Mouse (Mus musculus) kidney, postnatal 0 days (tissue): Measurements from ENCODE around the gene Fbxl2. TPM values are rescaled to one million over a fixed set of nuclear protein-coding genes. Genes with fewer than 3 reads are reported as not detected.

ENCODE experiments used
- ATAC-seq: fragments of 200-750 bp; cut with Nextera tagmentation; replicated peaks from 2 replicates; pipeline ENCODE4 v1.8.0; 2017; ENCODE audit warnings: low read depth, moderate number of reproducible peaks, moderate TSS enrichment, moderate library complexity; ENCODE audit not compliant: low FRiP score
- DNase-seq: peaks from one replicate; pipeline ENCODE4 v3.0.0-alpha.2; 2016; ENCODE audit warnings: low spot score
- H3K27ac ChIP-seq: fragments of 300-500 bp; sonication (generic); 2 replicates; pipeline ENCODE4 v1.5.1; 2014; ENCODE audit warnings: mild to moderate bottlenecking
- H3K27me3 ChIP-seq: fragments of 300-500 bp; sonication (generic); 2 replicates; pipeline ENCODE4 v1.6.1; 2014; ENCODE audit warnings: low read length, mixed read lengths; ENCODE audit not compliant: insufficient read depth
- H3K36me3 ChIP-seq: fragments of 300-500 bp; sonication (generic); 2 replicates; pipeline ENCODE4 v1.6.1; 2014; ENCODE audit warnings: low read length, mixed read lengths; ENCODE audit not compliant: insufficient read depth
- H3K4me1 ChIP-seq: fragments of 300-500 bp; sonication (generic); replicated peaks from 2 replicates; pipeline ENCODE4 v1.6.1; 2014; ENCODE audit warnings: antibody characterized with exemption, low read length, mixed read lengths; ENCODE audit not compliant: insufficient read depth
- H3K4me2 ChIP-seq: fragments of 300-500 bp; sonication (generic); 2 replicates; pipeline ENCODE4 v1.6.1; 2014; ENCODE audit warnings: mild to moderate bottlenecking, low read length, moderate library complexity, mixed read lengths
- H3K4me3 ChIP-seq: fragments of 300-500 bp; sonication (generic); replicated peaks from 2 replicates; pipeline ENCODE4 v1.5.1; 2014; ENCODE audit warnings: low read depth, low read length
- H3K9ac ChIP-seq: fragments of 300-500 bp; sonication (generic); 2 replicates; pipeline ENCODE4 v1.6.1; 2014; ENCODE audit warnings: low read depth, low read length
- H3K9me3 ChIP-seq: fragments of 300-500 bp; sonication (generic); replicated peaks from 2 replicates; pipeline ENCODE4 v1.6.1; 2016; ENCODE audit warnings: low read length, inconsistent platforms, mixed read lengths
- CTCF ChIP-seq: IDR thresholded peaks from 2 replicates; pipeline ENCODE4 v1.5.1; 2016; ENCODE audit warnings: antibody characterized with exemption, low read depth, mild to moderate bottlenecking, moderate library complexity
- WGBS: fragments of 180-500 bp; shearing (Covaris S2); extraction: QIAGEN DNeasy Blood & Tissue Kit; methylation state at CpG from one replicate; pipeline ENCODE4 v1.1.7; 2014; 5-methylcytosine and 5-hydroxymethylcytosine counted together
- polyA plus RNA-seq: library from polyadenylated mRNA; unstranded; fragments of >200 nt; fragmentation: Nextera tagmentation; extraction: Ambion mirVana; gene quantifications from 2 replicates; pipeline ENCODE4 v1.2.1, GENCODE M21; 2015

Gene Fbxl2
- polyA plus RNA-seq, 1 experiment from 2014 or later, result 2.8 TPM

- Histone ChIP-seq H3K4me3 (no peak overlapping the region), H3K27ac (no peak overlapping the region), H3K9ac (no peak overlapping the region), H3K36me3 (no peaks in the 10 kb centered on the region), H3K4me1 (no peaks in the 10 kb centered on the region), H3K9me3 (no peaks in the 10 kb centered on the region), H3K27me3 (no peaks in the 10 kb centered on the region), H3K4me2 (no peak overlapping the region)
- 78% methylated on average over 1 of the region's 1 CpGs for WGBS
- ATAC-seq (no peak), DNase-seq (no peak)
- TF ChIP-seq CTCF, result no peak
These were observed 32.0 kb downstream of the Fbxl2 start for GRCm38 (mm10) chr9:114014034-114014433.

GRCm38 (mm10) chr9:114011203-114011602, 34.8 kb downstream of the Fbxl2 start:
- no peaks in the 10 kb centered on the region for H3K4me1 ChIP-seq
- no peak overlapping the region for H3K4me3 ChIP-seq
- H3K4me2 ChIP-seq, result no peak overlapping the region
- H3K27me3 ChIP-seq, result no peaks in the 10 kb centered on the region
- no peak for TF ChIP-seq CTCF
- H3K27ac ChIP-seq, result no peak overlapping the region
- H3K9me3 ChIP-seq, result no peaks in the 10 kb centered on the region
- DNase-seq, result no peak
- no peak for ATAC-seq
- 70% methylated on average over 18 of the region's 18 CpGs for WGBS
- no peak overlapping the region for H3K9ac ChIP-seq
- H3K36me3 ChIP-seq, result no peaks in the 10 kb centered on the region

GRCm38 (mm10) chr9:114009526-114009925, 36.5 kb downstream of the Fbxl2 start:
- no peaks in the 10 kb centered on the region for H3K9me3 ChIP-seq
- no peak overlapping the region for H3K27ac ChIP-seq
- no peak overlapping the region for H3K4me3 ChIP-seq
- H3K36me3 ChIP-seq, result no peaks in the 10 kb centered on the region
- H3K4me1 ChIP-seq, result no peaks in the 10 kb centered on the region
- no peaks in the 10 kb centered on the region for H3K27me3 ChIP-seq
- no peak for TF ChIP-seq CTCF
- 54% methylated on average over 5 of the region's 5 CpGs for WGBS
- DNase-seq (no peak), ATAC-seq (no peak)
- H3K4me2 ChIP-seq, result no peak overlapping the region
- no peak overlapping the region for H3K9ac ChIP-seq

- ATAC-seq (no peak), DNase-seq (no peak)
- H3K36me3 ChIP-seq, result no peaks in the 10 kb centered on the region
- WGBS, result 83% methylated on average over 9 of the region's 9 CpGs
- H3K4me2 ChIP-seq, result no peak overlapping the region
- no peaks in the 10 kb centered on the region for H3K9me3 ChIP-seq
- H3K9ac ChIP-seq, result no peak overlapping the region
- H3K4me3 ChIP-seq, result no peak overlapping the region
- no peaks in the 10 kb centered on the region for H3K4me1 ChIP-seq
- H3K27me3 ChIP-seq, result no peaks in the 10 kb centered on the region
- no peak overlapping the region for H3K27ac ChIP-seq
- TF ChIP-seq CTCF, result no peak
These were observed 38.1 kb downstream of the Fbxl2 start for GRCm38 (mm10) chr9:114007850-114008350.

GRCm38 (mm10) chr9:114006801-114007200, 39.2 kb downstream of the Fbxl2 start:
- peak; percentile 61; the same call in 1 of the 2 replicates for ATAC-seq
- TF ChIP-seq CTCF, result 0 out of 2 replicates have a peak, but pooled peaks have one; percentile 6
- WGBS, result 53% methylated on average over 9 of the region's 9 CpGs

GRCm38 (mm10) chr9:113998311-113998710, 47.7 kb downstream of the Fbxl2 start:
- no peaks in the 10 kb centered on the region for H3K4me1 ChIP-seq
- TF ChIP-seq CTCF, result peak; percentile 36; the same call in 1 of the 2 replicates
- H3K9me3 ChIP-seq, result no peaks in the 10 kb centered on the region
- no peak overlapping the region for H3K9ac ChIP-seq
- H3K27me3 ChIP-seq, result no peaks in the 10 kb centered on the region
- DNase-seq, result no peak
- no peak for ATAC-seq
- 55% methylated on average over 2 of the region's 2 CpGs for WGBS
- no peak overlapping the region for H3K27ac ChIP-seq
- no peak overlapping the region for H3K4me2 ChIP-seq
- H3K36me3 ChIP-seq, result no peaks in the 10 kb centered on the region
- H3K4me3 ChIP-seq, result no peak overlapping the region

More at GRCm38 (mm10) chr9:114006801-114007200, 39.2 kb downstream of the Fbxl2 start:
- H3K27me3 ChIP-seq, result no peaks in the 10 kb centered on the region
- H3K36me3 ChIP-seq, result no peaks in the 10 kb centered on the region
- no peak overlapping the region for H3K9ac ChIP-seq
- no peaks in the 10 kb centered on the region for H3K9me3 ChIP-seq
- H3K4me2 ChIP-seq, result no peak overlapping the region
- no peak overlapping the region for H3K4me3 ChIP-seq
- DNase-seq, result peak; percentile 20
- H3K27ac ChIP-seq, result no peak overlapping the region
- no peaks in the 10 kb centered on the region for H3K4me1 ChIP-seq

GRCm38 (mm10) chr9:113992810-113993209, 53.2 kb downstream of the Fbxl2 start:
- Histone ChIP-seq H3K27ac (no peak overlapping the region), H3K9me3 (no peaks in the 10 kb centered on the region), H3K36me3 (no peaks in the 10 kb centered on the region), H3K4me3 (no peak overlapping the region), H3K4me2 (no peak overlapping the region), H3K27me3 (no peaks in the 10 kb centered on the region), H3K9ac (no peak overlapping the region), H3K4me1 (no peaks in the 10 kb centered on the region)
- ATAC-seq, result no peak
- no peak for TF ChIP-seq CTCF
- WGBS, result 94% methylated on average over 7 of the region's 7 CpGs
- DNase-seq, result no peak
